Mouse (Mus musculus): ENCODE results near the gene Gm364.

DNA sequence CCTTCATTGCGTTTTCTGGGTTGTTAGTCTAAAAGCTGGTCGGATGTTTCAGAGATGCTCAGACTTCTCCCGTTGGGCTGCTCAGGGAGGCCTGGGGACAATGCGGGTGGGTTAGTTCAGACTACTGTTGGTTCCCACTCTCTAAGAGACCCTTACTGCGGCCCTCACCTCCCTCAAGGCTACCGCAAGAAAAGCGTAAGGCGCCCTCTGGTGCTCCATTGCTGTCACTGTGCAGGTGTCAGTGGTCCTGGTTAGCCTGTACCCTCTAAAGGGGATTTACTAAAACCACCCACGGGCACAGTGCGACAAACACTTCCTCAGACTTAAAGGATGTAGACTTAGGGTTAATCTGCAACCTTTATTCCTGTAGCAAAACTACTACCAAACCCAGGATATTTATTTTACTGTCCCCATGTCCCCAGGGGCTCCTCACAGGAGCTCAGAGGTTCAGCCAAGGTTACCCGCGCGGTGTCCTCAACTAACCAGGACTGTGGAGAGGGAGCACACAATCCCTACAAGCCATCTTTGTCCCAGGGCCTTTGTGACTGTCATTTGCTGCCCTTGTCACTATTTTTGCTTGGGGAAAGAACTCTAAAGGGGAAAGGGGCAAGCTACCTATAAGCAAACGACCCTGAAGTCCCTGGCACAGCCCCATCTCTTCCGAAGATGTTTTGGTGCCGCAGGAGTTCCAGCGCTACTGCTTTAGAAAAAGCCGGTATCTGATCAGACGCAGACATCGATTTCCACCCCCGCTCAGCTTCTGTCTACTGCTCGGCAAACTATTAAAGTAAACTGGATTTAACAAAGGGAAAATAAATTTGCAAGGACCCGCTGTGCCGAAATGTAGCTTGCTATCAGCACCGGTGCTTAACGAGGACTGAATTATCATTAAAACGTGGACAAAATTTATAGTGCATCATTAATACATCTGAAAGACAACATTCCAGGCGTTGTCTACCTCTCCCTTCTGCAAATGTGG lies 112.5 kb downstream of the Gm364 start:
- no peak for TF ChIP-seq CTCF (IDR thresholded peaks at IDR 0.05; ENCODE audit: borderline replicate concordance, insufficient read depth, low read depth, low read length)
- no peak for TF ChIP-seq POLR2A (IDR thresholded peaks at IDR 0.05; ENCODE audit: borderline replicate concordance, insufficient read depth, low read length)

Measured in cerebellum, adult 2 months (tissue).